Mouse (Mus musculus) intestine, postnatal 0 days (tissue): ENCODE data around the gene Nfrkb. TPM values are rescaled to one million over a fixed set of nuclear protein-coding genes. Genes with fewer than 3 reads are reported as not detected.

ENCODE experiments used
- ATAC-seq: fragments of 200-750 bp; cut with Nextera tagmentation; 2 replicates; pipeline ENCODE4 v1.8.0; 2017; ENCODE audit warnings: mild to moderate bottlenecking, moderate TSS enrichment, moderate library complexity
- H3K27ac ChIP-seq: fragments of 300-500 bp; sonication (generic); 2 replicates; pipeline ENCODE4 v1.5.1; 2014; ENCODE audit warnings: mild to moderate bottlenecking, low read depth, low read length, moderate library complexity
- H3K27me3 ChIP-seq: fragments of 300-500 bp; sonication (generic); replicated peaks from 2 replicates; pipeline ENCODE4 v1.6.1; 2014; ENCODE audit warnings: low read length, mixed read lengths; ENCODE audit not compliant: control insufficient read depth, insufficient read depth
- H3K36me3 ChIP-seq: fragments of 300-500 bp; sonication (generic); 2 replicates; pipeline ENCODE4 v1.6.1; 2014; ENCODE audit warnings: mild to moderate bottlenecking, moderate library complexity; ENCODE audit not compliant: control insufficient read depth, insufficient read depth
- H3K4me1 ChIP-seq: fragments of 300-500 bp; sonication (generic); replicated peaks from 2 replicates; pipeline ENCODE4 v1.6.1; 2014; ENCODE audit warnings: antibody characterized with exemption, low read length, mixed read lengths; ENCODE audit not compliant: control insufficient read depth, insufficient read depth
- H3K4me2 ChIP-seq: fragments of 300-500 bp; sonication (generic); replicated peaks from 2 replicates; pipeline ENCODE4 v1.6.1; 2014; ENCODE audit warnings: low read depth, mild to moderate bottlenecking, moderate library complexity
- H3K4me3 ChIP-seq: fragments of 300-500 bp; sonication (generic); 2 replicates; pipeline ENCODE4 v1.5.1; 2014; ENCODE audit warnings: low read depth, low read length
- H3K9ac ChIP-seq: fragments of 300-500 bp; sonication (generic); 2 replicates; pipeline ENCODE4 v1.6.1; 2014; ENCODE audit warnings: mild to moderate bottlenecking, low read depth, low read length
- H3K9me3 ChIP-seq: fragments of 300-500 bp; sonication (generic); 2 replicates; pipeline ENCODE4 v1.6.1; 2016; ENCODE audit warnings: mixed run types; ENCODE audit not compliant: control insufficient read depth
- CTCF ChIP-seq: sonication (generic); IDR thresholded peaks from 2 replicates; pipeline ENCODE4 v1.5.1; 2016; ENCODE audit warnings: low read depth, mild to moderate bottlenecking, control low read depth, antibody characterized with exemption, moderate library complexity
- WGBS: fragments of 180-500 bp; shearing (Covaris S2); extraction: QIAGEN DNeasy Blood & Tissue Kit; methylation state at CpG from one replicate; pipeline ENCODE4 v1.1.7; 2014; 5-methylcytosine and 5-hydroxymethylcytosine counted together
- polyA plus RNA-seq: library from polyadenylated mRNA; unstranded; fragments of >200 nt; fragmentation: Nextera tagmentation; extraction: Ambion mirVana; gene quantifications from 2 replicates; pipeline ENCODE4 v1.2.1, GENCODE M21; 2015

Gene Nfrkb
- polyA plus RNA-seq, 1 experiment from 2014 or later: 8.5 TPM

GRCm38 (mm10) chr9:31432336-31432975, 46.5 kb downstream of the Nfrkb start:
- Histone ChIP-seq H3K27ac (peak overlapping the region; percentile 36; the same call in 1 of the 2 replicates), H3K9me3 (no peaks in the 10 kb centered on the region), H3K36me3 (peaks cover 14% of the 10 kb centered on the region), H3K4me1 (0 out of 2 replicates have a peak, but pooled peaks cover 3% of the 10 kb centered on the region), H3K27me3 (no peaks in the 10 kb centered on the region), H3K4me2 (no peak overlapping the region), H3K9ac (no peak overlapping the region), H3K4me3 (no peak overlapping the region)
- 74% methylated on average over 7 of the region's 7 CpGs for WGBS
- peak; percentile 6; the same call in 1 of the 2 replicates for ATAC-seq
- no peak for TF ChIP-seq CTCF

- no peak overlapping the region for H3K4me3 ChIP-seq
- no peak overlapping the region for H3K9ac ChIP-seq
- 0 out of 2 replicates have a peak, but pooled peaks cover 3% of the 10 kb centered on the region for H3K4me1 ChIP-seq
- no peak for ATAC-seq
- 56% methylated on average over 3 of the region's 3 CpGs for WGBS
- no peak overlapping the region for H3K4me2 ChIP-seq
- TF ChIP-seq CTCF: no peak
- no peak overlapping the region for H3K27ac ChIP-seq
- H3K27me3 ChIP-seq: no peaks in the 10 kb centered on the region
- H3K9me3 ChIP-seq: no peaks in the 10 kb centered on the region
- H3K36me3 ChIP-seq: peaks cover 5% of the 10 kb centered on the region
Observed at GRCm38 (mm10) chr9:31433431-31433830, 47.4 kb downstream of the Nfrkb start.

DNA sequence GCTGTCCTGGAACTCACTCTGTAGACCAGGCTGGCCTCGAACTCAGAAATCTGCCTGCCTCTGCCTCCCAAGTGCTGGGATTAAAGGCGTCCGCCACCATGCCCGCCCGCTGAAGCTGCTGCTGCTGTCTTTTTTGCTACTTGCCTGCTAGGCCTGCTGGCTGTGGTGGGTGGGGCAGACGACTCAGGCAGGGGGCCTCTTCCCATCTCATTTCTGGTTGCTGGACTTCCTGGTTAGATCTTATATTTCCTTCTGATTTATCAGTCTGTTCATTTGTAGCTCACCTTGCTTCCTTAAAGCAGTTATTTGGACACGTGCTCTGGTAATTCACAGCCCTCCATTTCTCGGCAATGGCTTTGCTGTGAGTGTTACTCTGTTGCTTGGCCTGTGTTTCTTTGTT, 49.4 kb downstream of the Nfrkb start:
- Histone ChIP-seq H3K27me3 (no peaks in the 10 kb centered on the region), H3K4me1 (0 out of 2 replicates have a peak, but pooled peaks cover 3% of the 10 kb centered on the region), H3K4me2 (no peak overlapping the region), H3K4me3 (no peak overlapping the region), H3K27ac (peak overlapping the region; percentile 41), H3K9ac (no peak overlapping the region), H3K9me3 (no peaks in the 10 kb centered on the region), H3K36me3 (no peaks in the 10 kb centered on the region)
- TF ChIP-seq CTCF: no peak
- ATAC-seq: peak; percentile 12; the same call in 1 of the 2 replicates
- 52% methylated on average over 8 of the region's 8 CpGs for WGBS

- 40% methylated on average over 7 of the region's 7 CpGs for WGBS
- Histone ChIP-seq H3K4me3 (no peak overlapping the region), H3K9ac (no peak overlapping the region), H3K27me3 (no peaks in the 10 kb centered on the region), H3K27ac (peak overlapping the region; percentile 60; the same call in 1 of the 2 replicates), H3K9me3 (no peaks in the 10 kb centered on the region), H3K36me3 (no peaks in the 10 kb centered on the region), H3K4me2 (no peak overlapping the region; the same call in 1 of the 2 replicates), H3K4me1 (0 out of 2 replicates have a peak, but pooled peaks cover 3% of the 10 kb centered on the region)
- ATAC-seq: peak; percentile 97
- TF ChIP-seq CTCF: no peak
Observed at GRCm38 (mm10) chr9:31437861-31438260, 51.9 kb downstream of the Nfrkb start.

DNA sequence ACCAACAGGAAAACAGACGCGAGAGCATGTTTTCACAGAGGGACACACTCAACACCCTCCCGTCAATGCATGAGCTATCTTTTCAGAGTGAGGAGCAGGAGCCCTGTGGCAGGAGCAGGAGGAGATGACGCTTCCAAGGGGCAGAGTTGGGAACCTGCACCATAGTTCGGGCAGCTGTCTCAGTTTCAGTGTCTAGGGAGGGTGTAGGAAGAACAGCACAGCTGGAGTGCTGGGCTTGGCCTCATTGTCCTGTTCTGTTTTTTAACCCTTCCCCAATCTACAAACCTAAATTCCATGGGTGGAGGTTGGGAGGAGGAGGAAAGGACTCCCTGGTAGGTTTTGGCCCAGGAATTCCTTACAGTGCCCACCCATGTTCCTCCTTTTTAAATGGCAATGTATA, 52.8 kb downstream of the Nfrkb start:
- Histone ChIP-seq H3K9ac (no peak overlapping the region), H3K9me3 (no peaks in the 10 kb centered on the region), H3K27ac (peak overlapping the region; percentile 35; the same call in 1 of the 2 replicates), H3K27me3 (no peaks in the 10 kb centered on the region), H3K4me3 (no peak overlapping the region), H3K4me2 (no peak overlapping the region), H3K4me1 (0 out of 2 replicates have a peak, but pooled peaks cover 3% of the 10 kb centered on the region), H3K36me3 (no peaks in the 10 kb centered on the region)
- no peak for ATAC-seq
- no peak for TF ChIP-seq CTCF
- WGBS: 41% methylated on average over 5 of the region's 5 CpGs

- TF ChIP-seq CTCF: no peak
Observed at GRCm38 (mm10) chr9:31439341-31439740, 53.3 kb downstream of the Nfrkb start.

More at GRCm38 (mm10) chr9:31439341-31439740, 53.3 kb downstream of the Nfrkb start:
- Histone ChIP-seq H3K4me3 (no peak overlapping the region), H3K4me2 (no peak overlapping the region), H3K4me1 (0 out of 2 replicates have a peak, but pooled peaks cover 3% of the 10 kb centered on the region), H3K27ac (0 out of 2 replicates have a peak overlapping the region, but pooled peaks have one; percentile 35), H3K9me3 (no peaks in the 10 kb centered on the region), H3K9ac (no peak overlapping the region), H3K36me3 (no peaks in the 10 kb centered on the region), H3K27me3 (no peaks in the 10 kb centered on the region)
- ATAC-seq: no peak
- WGBS: 82% methylated on average over 6 of the region's 6 CpGs
